Comparison of ENCODE assay signal across 20 mouse cellular contexts in the genomic region with DNA sequence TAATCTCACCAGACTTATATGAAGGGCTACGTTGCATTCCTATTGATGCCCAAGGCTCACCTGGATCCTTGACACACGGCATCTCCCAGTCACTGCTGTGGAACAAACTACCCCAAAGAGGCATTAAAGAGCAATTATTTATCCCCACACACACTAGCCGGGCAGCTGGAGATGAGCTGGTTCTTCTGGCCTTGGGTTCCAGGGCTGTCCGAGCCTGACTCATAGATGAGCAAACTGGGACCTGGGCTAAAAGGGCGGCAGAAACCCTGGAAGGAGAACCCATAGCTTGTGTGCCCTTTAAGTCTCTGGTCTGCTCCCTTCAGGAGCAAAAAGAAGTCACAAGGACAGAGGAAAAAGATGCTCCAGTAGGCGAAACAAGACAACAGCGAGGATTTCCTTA. TPM values are rescaled to one million over a fixed set of nuclear protein-coding genes. Genes with fewer than 3 reads are reported as not detected.
"Had no signal": no experiment of that assay in that cellular context is flagged by ENCODE, and none has a peak within 500 bp of the region (broad histone marks: within the 10 kb centered on the region; RNA-seq: fewer than 3 reads in every experiment).

No protein-coding gene starts in this region.

- H3K9me3 ChIP-seq: midbrain, embryonic 10.5 days; midbrain, embryonic 12.5 days; neural tube, embryonic 13.5 days; neural tube, embryonic 15.5 days; stomach, embryonic 15.5 days had no signal

- ATAC-seq: midbrain, embryonic 16.5 days had no signal

- H3K4me3 ChIP-seq: midbrain, embryonic 10.5 days; midbrain, embryonic 12.5 days; myocyte; neural tube, embryonic 13.5 days; neural tube, embryonic 15.5 days; stomach, embryonic 15.5 days had no signal

- DNase-seq: lung, adult 18-20 months; lung, embryonic 14.5 days; lung, postnatal 10 days; lung, postnatal 4 days; midbrain, embryonic 14.5 days; retina, postnatal 1 day; right cerebral cortex, adult 18-20 months; right cerebral cortex, postnatal 25 days; thymus, adult 2 months; thymus, postnatal 25 days; thymus, postnatal 4 days had no signal

- H3K36me3 ChIP-seq: midbrain, embryonic 10.5 days; midbrain, embryonic 12.5 days; neural tube, embryonic 13.5 days; neural tube, embryonic 15.5 days; stomach, embryonic 15.5 days had no signal

- H3K27ac ChIP-seq: midbrain, embryonic 10.5 days; midbrain, embryonic 12.5 days; neural tube, embryonic 13.5 days; neural tube, embryonic 15.5 days; stomach, embryonic 15.5 days; stomach, postnatal 0 days had no signal

- H3K9ac ChIP-seq: lung, embryonic 14.5 days; midbrain, embryonic 12.5 days; neural tube, embryonic 13.5 days; neural tube, embryonic 15.5 days; stomach, embryonic 15.5 days had no signal

- H3K4me2 ChIP-seq: lung, embryonic 14.5 days; midbrain, embryonic 12.5 days; neural tube, embryonic 13.5 days; neural tube, embryonic 15.5 days; stomach, embryonic 15.5 days had no signal

RNA-seq across cellular contexts. Expression of a gene that starts 5.5 kb away (rescaled TPM):
- total RNA-seq: megakaryocyte-erythroid progenitor cell, adult 5-6 weeks had no signal
